Mouse (Mus musculus): Measurements from ENCODE around the gene Crtc1.

Gene Crtc1

DNA sequence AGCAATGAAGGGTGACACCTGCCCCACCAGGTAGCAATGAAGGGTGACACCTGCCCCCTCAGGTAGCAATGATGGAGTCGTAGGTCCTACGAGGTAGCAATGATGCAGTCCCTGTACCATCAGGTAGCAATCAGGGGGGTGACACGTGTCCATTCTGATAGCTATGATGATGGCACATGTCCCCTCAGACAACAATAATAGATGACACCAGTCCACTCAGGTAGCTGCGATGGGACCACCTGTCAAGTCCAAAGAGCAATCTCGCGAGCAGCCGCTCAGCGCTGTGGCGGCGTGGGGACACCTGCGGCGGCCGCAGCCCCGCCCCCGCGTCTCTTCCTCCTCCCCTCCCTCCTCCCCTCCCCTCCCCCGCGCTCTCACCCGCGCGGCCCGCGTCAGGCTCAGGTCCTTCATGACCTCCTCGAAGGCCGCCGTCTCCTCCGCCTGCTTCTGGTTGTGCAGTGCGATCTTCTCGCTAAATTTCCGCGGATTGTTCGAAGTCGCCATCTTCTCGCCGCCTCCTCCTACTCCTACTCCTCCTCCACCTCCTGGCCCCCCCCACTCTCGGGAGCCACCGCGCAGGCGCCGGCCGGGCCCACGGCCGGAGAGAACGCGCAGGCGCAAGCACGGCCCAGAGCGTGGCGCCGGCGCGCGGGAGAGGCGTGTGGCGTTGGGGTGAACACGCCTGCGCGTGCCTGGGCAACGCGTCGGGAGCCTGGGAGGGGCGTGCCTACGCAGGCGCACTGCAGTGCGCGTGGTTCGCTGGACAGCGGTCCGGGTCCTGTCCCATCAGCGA, at the start of gene Crtc1:
TSS of gene Crtc1 (minus strand) at position 525 of the 793 bp plus-strand sequence.
- DNase-seq (ENCODE audit: low read depth, low spot score) = peak; percentile 98

- no peak for DNase-seq (ENCODE audit: low read depth, low spot score)
These were observed 49.6 kb upstream of the Crtc1 start for GRCm38 (mm10) chr8:70488931-70489470.

- peak; percentile 72 for DNase-seq (ENCODE audit: low read depth, low spot score)
These were observed 48.8 kb upstream of the Crtc1 start for GRCm38 (mm10) chr8:70487993-70488796.

DNA sequence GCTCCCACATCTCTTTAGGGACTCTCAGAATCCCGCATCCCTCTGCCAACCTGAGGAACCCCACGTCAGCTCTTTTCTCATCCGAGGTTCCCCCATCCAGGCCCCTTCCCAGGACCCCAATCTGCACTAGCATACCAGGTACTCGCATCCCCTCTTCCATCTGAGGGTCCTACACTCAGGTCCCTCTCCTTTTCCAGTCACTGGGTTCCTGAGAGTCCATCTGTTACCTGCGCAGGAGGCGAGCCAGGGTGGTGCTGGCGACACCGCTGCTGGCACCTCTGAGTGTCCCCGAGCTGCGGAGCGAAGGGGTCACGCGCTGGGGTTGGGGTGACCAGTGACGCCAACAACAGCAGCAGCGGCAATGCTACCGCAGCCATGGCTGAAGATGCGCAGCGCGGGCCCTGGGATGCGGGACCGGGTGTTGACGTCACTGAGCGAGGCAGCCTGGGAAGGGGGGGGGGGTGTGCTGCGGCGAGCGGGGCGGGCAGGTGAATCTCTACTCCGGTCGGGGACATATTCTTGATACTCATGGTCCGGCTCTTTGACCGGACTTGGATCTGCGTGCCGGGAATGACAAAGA, 47.7 kb upstream of the Crtc1 start, which contains the start of gene Tmem59l:
TSS of gene Tmem59l (minus strand) at position 418 of the 580 bp plus-strand sequence.
- DNase-seq (ENCODE audit: low read depth, low spot score) = no peak

DNA sequence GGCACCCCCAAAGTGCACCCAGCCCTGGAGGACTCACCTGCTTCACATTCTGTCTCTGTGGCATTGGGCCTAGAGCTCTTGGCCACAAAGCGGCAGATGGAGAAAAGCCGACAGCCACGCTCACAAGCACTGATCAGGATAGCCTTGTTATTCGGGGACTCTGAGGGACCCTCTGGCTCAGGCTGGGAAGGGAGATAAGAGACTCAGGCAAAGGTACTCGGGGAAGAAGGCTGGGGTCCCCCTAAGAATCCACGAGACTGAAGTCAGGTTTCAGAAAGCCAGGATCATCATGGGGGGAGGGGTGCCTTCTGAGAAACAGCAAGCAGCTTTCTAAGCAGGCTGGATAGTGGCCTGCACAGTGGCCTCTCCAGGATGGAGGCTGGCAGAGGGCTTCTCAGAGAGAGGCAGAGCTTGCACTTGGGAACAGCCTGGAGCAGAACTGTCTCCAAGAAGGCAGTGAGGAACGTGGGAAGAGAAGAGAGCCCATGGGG, 46.9 kb upstream of the Crtc1 start:
- DNase-seq (ENCODE audit: low read depth, low spot score) = no peak

DNA sequence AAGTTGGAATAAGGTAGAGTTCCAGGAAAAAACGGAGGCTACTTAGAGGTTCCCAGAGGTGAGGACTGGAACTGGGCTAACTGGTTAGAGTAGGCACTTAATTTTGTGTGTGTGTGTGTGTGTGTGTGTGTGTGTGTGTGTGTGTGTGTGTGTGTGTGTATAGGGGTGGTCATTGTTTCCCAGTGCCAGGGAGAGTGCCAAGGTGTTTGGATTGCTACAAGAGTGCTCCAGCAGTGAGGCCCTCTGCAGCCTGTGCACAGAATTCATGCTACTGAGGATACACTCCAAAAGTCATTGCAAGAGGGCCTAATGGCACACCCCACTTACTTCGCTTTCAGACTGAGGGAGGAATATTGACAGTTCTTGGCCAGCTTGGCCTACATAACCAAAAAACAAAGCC, 43.6 kb upstream of the Crtc1 start:
- DNase-seq (ENCODE audit: low read depth, low spot score) = no peak

- no peak for DNase-seq (ENCODE audit: low read depth, low spot score)
These were observed 42.5 kb upstream of the Crtc1 start for GRCm38 (mm10) chr8:70481908-70482307.

- DNase-seq (ENCODE audit: low read depth, low spot score) = peak; percentile 96
These were observed 38.0 kb upstream of the Crtc1 start for GRCm38 (mm10) chr8:70477269-70477982.

GRCm38 (mm10) chr8:70476333-70477268, 37.2 kb upstream of the Crtc1 start, which contains the start of gene Klhl26:
TSS of gene Klhl26 (minus strand) at chr8:70476968.
- peak; percentile 98 for DNase-seq (ENCODE audit: low read depth, low spot score)

GRCm38 (mm10) chr8:70471856-70472255, 32.5 kb upstream of the Crtc1 start:
- DNase-seq (ENCODE audit: low read depth, low spot score) = no peak

GRCm38 (mm10) chr8:70469938-70470337, 30.6 kb upstream of the Crtc1 start:
- peak; percentile 35 for DNase-seq (ENCODE audit: low read depth, low spot score)

GRCm38 (mm10) chr8:70469295-70469916, 30.0 kb upstream of the Crtc1 start:
- no peak for DNase-seq (ENCODE audit: low read depth, low spot score)

DNA sequence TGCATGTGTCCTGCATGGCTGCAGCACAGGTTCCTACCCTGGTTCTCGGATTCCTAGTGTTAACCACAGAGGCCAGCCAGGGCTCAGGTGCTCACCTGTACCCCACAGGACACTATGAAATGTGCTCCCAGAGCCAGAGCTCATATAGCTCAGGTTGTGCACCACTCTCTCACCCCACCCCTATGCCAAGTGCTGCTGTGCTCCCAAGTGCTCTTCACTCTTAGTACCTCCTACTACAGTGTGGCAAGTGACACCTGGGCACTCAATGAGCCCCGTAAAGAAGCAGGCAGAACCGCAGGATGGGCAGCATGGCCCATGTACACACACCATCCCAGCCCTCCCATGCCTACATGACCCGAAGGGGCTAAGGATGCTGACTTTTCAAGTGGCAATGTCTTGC, 29.4 kb upstream of the Crtc1 start:
- no peak for DNase-seq (ENCODE audit: low read depth, low spot score)

DNA sequence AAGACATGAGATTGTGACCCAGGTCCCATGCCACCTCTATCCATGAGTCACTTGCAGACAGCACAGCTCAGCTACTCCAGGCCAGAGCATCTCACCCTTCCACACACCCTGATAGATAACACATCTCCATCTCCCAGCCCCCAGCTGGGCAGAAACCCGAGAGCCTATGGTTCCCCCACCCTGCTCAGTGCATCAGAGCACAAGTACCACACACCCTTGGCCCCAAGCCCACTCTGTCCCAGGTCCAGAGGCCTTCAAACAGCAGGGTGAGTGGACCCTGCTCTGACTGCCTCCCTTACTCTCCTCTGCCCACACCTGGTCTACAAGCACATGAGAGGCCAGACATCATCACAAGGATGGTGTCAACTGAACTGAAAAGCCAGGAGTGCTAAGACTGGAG, 28.5 kb upstream of the Crtc1 start:
- DNase-seq (ENCODE audit: low read depth, low spot score) = no peak

DNA sequence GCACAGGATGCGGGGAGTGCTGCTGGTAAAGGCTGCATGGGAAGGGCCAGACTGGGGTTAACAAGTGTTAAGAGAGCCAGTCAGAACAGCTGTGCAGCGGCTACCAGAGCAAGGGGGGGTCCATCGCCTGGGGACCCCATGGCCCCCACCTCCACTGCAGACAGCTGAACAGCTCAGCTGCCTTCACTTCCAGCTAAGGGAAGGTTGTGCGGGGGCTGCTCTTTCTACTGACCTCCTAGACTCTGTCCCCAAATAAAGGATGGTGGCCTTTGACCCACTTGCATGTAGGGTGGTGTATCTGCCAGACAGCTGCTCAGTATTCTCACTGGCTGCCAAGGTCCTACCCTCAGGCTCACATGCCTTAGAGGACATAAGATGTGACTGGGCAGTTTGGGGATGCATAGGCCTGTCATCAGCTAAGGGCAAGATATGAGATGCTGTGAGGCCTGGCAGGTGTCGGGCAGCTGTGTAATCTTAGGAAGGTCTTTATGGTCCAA, 27.9 kb upstream of the Crtc1 start:
- no peak for DNase-seq (ENCODE audit: low read depth, low spot score)

- DNase-seq (ENCODE audit: low read depth, low spot score) = peak; percentile 51
These were observed 27.4 kb upstream of the Crtc1 start for GRCm38 (mm10) chr8:70466771-70467170.

GRCm38 (mm10) chr8:70466305-70466704, 26.9 kb upstream of the Crtc1 start:
- no peak for DNase-seq (ENCODE audit: low read depth, low spot score)

GRCm38 (mm10) chr8:70465701-70466100, 26.3 kb upstream of the Crtc1 start:
- DNase-seq (ENCODE audit: low read depth, low spot score) = no peak

DNA sequence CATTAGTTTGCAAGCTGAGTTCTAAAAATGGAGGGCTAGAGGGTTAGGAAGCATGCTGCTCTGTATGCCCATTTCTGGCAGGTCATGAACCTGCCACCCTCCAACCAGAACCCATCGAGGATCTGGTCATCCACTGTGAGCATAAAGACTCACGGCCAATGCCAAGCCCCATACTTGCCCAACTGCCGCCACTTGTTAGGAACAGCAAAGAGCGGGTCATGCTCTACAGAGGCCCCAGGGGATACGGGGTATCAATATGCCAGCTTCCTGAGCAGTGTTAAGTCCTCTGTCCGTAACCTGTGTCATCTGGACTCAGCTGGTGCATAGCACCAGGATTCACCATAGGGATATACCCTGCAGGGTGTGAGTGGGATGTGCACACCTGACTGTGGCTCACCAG, 24.8 kb upstream of the Crtc1 start:
- DNase-seq (ENCODE audit: low read depth, low spot score) = no peak
